Mouse (Mus musculus): ENCODE measurements at regions not wholly inside any gene's neighbourhood (a gene's known extent, or its start where the extent isn't known, plus 50 kb on each side); places are given as distances from the start of the nearest gene placed in this dataset.

GRCm38 (mm10) chr8:83793491-83794238 is 52.5 kb upstream of the Adgre5 start:
- no peak overlapping the region for H3K27ac ChIP-seq (replicated peaks)
- no peaks in the 10 kb centered on the region for H3K27me3 ChIP-seq
- H3K4me2 ChIP-seq (replicated peaks), result no peak overlapping the region
- H3K36me3 ChIP-seq, result no peaks in the 10 kb centered on the region
- H3K9ac ChIP-seq, result no peak overlapping the region
- ATAC-seq (ENCODE audit: insufficient number of reproducible peaks, low FRiP score, low TSS enrichment, low read depth), result no peak
- no peak overlapping the region for H3K4me3 ChIP-seq (replicated peaks)
- no peaks in the 10 kb centered on the region for H3K9me3 ChIP-seq (replicated peaks)
- 71% methylated on average over 16 of the region's 16 CpGs for WGBS
- H3K4me1 ChIP-seq, result no peaks in the 10 kb centered on the region
